Mouse (Mus musculus) right cerebral cortex, adult 18-20 months (tissue): Measurements from ENCODE around the gene Rab3gap1.
"Not testable (repeated sequence)": the region's sequence is repeated elsewhere in the genome, so short reads cannot be mapped to it uniquely, and the experiment has no call there.

ENCODE experiments used
- DNase-seq: peaks from one replicate; pipeline ENCODE4 v3.0.0; 2022; ENCODE audit warnings: mixed read lengths

The Rab3gap1 gene

DNA sequence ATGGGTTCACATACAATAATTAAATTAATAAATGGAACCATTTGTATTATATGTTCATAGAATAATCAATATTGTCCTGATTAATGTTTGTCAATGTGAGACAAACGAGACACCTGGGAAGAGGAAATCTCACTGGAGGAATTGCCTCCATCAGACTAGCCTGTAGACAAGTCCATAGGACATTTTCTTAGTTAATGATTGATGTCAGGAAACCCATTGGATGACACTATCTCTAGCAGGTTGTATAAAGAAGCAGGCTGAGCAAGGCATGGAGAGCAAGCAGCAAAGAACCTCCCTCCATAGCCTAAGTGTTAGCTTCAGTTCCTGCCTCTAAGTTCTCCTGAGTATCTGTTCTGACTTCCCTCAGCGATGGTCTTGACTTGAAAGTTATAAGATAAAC, 64.8 kb downstream of the Rab3gap1 start:
- no peak for DNase-seq

- DNase-seq, result peak; percentile 84
Observed at GRCm38 (mm10) chr1:127934322-127934721, 65.7 kb downstream of the Rab3gap1 start.

GRCm38 (mm10) chr1:127937277-127937676, 68.7 kb downstream of the Rab3gap1 start:
- no peak for DNase-seq

- no peak for DNase-seq
Observed at GRCm38 (mm10) chr1:127942231-127942630, 73.7 kb downstream of the Rab3gap1 start.

DNA sequence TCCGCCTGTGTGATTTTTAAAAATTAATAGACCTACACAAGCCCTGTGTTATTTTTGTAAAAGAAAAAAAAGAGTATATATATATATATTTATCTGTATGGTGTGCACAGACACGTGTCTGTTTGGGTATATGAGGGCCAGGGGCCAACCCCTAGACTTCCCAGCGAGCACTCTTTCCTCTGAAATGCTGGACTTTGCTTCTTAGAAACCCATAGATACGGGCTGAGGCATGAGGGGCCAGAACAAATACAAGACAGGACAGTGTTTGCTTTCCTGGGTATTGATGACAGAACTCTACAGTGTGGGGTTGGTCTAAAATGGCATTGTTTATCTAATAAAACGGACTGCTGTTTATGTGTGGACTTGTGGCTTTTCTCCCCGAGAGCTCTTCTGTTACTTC, 74.9 kb downstream of the Rab3gap1 start:
- DNase-seq, result no peak

DNA sequence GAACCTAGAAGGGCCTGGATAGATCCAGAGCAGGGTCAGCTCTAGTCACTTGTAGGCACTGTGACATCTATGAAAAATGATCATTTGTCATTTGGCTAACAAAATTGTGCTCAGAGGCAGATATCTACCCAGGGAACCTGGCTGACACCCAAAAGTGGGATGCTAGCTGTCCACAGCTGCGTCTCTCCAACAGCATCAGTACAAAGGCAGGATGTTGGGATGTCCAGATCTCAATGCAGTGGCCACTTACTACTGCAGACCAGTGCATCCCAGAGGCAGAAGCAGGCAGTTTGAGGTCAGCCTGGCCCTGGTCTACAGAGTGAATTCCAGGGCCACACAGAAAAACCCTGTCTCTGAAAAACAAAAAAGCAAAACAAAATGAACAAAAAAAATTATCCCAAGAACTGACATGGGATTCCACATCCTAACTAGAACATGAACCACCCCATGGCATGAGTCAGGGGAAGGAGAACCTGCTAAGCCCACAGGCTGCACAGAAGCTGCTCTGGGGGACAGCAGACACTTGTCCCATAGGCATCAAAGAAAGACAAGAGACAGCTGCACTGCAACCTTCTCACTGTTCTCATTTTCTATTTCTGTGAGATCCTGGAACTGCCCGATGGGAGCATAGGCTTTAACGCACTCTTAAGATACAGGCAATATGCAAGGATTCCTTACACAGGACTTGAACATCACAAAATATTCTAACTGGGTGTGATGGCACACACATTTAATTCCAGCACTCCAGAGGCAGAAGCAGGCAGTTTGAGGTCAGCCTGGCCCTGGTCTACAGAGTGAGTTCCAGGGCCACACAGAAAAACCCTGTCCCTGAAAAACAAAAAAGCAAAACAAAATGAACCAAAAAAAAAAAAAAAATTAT, 77.4 kb downstream of the Rab3gap1 start:
- no peak for DNase-seq

GRCm38 (mm10) chr1:127946615-127947249, 78.2 kb downstream of the Rab3gap1 start:
- DNase-seq, result no peak

DNA sequence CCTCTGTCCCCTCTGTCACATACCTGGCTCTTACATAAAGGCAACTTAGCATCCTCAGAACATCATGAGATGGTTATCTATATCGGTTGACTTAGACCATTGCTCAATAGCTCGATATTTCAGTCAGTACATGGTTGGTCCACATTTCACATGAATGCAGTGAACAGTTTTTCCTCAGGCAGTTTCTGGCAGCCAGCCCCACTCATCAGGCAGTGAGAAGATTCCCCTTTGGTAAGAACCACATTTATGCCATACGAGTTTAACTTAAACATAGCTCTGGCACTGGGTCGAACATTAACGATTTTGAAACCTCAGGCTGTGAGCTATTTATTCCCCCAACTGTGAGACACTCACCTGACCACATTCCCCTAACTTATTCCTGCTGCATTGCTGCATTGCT, 80.2 kb downstream of the Rab3gap1 start:
- no peak for DNase-seq

DNA sequence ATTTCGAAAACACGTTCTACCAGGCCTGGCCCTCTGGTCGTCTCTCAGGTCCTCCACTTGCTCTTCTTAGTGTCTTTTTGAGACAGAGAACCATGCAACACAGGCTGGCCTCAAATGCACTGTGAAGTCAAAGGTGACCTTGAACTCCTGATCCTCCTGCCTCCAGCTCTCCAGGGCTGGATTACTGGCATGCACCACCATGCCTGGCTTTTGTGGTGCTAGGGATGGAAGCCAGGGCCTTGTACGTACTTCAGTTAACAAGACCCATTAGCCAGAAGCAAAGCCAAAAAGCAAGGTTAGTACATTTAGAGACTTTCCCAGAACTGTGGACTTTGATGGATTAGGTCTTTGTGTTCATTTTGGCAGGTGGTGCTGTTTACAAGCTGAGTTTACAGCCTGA, 83.7 kb downstream of the Rab3gap1 start:
- DNase-seq, result no peak

GRCm38 (mm10) chr1:127954198-127954597, 85.6 kb downstream of the Rab3gap1 start:
- DNase-seq, result not testable (repeated sequence)

GRCm38 (mm10) chr1:127954800-127955199, 86.2 kb downstream of the Rab3gap1 start:
- DNase-seq, result peak; percentile 69

GRCm38 (mm10) chr1:127956524-127956923, 88.0 kb downstream of the Rab3gap1 start:
- no peak for DNase-seq

DNA sequence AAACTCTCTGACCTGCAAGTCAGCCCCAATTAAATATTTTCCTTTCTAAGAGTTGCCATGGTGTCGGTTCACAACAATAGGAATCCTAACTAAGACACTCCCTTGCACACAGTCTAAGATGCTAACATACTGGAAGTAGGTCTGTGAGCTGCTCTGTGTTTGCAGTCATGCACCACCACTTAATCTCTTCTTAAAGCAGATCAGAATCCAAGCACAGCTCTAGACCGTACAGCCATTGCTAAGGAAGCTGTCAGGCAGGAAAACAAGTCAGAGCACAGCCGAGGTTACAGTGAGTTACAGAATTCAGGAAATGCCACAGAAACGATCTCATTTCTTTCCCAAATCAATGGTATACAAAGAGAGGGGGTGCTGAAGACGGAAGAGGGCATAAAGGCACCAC, 90.2 kb downstream of the Rab3gap1 start:
- no peak for DNase-seq

GRCm38 (mm10) chr1:127959312-127959718, 90.7 kb downstream of the Rab3gap1 start:
- no peak for DNase-seq

DNA sequence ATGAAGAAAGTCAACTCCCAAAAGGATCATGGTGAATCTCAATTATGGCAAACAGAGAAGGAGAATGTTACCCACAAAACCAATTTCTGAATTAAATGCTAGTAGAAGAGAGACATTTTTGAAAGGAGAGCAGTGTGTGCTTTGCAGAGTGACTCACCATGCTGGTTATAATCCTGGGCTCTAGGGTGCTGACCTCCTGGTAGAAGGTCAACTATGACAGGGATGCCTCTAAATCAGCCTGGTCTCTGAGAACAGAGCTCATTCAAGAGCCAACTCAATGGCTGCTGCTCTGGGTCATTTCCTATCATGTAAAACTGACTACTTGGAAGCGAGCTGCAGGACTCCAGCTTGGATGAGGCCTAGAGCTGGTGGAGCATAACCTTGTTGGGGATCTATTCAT, 92.6 kb downstream of the Rab3gap1 start:
- DNase-seq, result no peak

DNA sequence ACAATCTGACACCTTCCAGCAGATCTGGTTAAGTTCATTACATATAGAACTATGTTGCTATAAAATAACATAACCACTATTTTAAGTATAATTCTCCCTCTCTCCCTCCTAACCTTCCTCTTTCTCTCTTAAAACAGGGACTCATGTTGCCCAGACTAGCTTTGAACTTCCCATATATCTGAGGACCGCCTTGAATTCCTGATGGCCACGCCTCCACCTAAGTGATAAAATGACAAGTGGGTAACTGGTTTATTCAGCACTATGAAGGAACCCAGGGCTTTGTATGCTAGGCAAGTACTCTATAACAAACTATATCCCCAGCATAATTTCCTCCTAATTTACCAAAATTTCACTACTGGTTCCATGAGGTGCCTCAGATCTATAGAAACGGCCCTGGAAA, 94.8 kb downstream of the Rab3gap1 start:
- DNase-seq, result no peak

DNA sequence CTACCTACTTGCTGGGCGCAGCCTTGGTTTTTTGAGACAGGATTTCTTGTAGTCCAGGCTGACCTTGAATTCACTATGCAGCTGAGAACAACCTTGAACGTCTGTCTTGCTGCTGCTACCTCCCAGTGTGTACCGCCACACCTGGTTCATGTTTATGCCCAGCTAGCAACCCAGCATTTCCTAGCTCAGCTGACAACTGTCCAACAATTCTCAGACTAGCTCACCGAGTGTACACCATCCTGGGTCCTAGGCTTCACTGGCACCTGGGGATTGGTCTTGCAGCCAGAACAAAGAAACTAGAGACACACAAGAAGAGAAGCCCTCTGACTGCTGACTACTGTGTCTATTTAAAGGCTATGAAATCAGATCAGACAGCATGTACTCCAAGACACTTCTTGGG, 102.3 kb downstream of the Rab3gap1 start:
- no peak for DNase-seq

GRCm38 (mm10) chr1:127974082-127974481, 105.5 kb downstream of the Rab3gap1 start:
- DNase-seq, result no peak

DNA sequence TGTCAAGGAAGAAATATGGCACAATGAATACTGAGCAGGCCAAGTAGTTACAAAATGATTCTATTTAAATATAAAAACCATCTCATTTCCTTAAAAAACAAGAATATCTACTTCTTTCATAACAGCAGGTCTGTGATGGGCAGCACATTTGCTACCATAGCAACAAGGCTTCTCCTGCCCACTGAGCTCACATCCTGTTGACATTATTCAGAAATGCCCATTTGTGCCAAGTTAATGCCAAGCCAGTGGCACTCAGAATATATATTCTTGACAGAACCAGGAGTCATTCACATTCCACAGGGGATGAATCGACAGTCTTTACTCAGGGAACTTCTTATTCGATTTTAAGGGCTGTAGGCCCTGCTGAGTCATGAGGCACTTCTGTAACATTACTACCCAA, 107.1 kb downstream of the Rab3gap1 start:
- peak; percentile 68 for DNase-seq

DNA sequence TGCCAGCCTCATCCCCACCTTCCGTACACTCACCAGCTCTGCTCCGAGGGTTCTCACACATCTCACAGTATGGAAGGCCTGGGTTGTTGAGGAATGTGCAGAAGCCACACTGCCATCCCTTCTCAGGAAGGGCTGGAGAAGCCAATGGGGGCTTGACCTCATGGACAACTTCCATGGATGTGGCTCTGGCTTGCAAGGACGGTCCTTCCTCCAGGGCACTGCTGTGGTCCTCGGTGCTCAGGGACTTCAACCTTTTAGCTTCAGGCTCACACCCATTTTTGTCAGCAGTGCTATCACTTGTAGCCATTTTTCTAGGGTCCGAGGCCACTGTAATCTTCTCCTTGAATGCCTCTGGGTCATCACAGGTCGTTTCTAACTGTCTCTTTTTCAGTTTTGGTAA, 107.5 kb downstream of the Rab3gap1 start:
- no peak for DNase-seq

DNA sequence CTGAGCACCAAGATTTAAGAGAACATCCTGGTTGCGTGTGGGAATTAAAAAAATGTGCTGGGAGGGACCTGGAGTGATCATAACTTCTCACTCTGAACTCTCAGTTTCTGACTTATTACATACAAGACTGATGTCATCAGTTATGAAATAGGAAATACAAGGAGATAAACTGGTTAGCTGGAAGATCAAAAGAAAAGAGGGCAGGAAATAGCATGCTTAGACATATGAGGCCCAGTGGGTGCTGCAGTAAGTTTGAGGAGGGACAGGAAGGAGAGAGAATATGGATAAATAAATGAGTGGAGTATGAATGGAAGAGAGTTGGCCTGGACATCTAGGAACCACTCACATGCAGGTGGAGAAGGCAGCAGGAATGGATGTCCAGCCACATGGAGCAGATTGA, 109.6 kb downstream of the Rab3gap1 start:
- DNase-seq, result no peak

- no peak for DNase-seq
Observed at GRCm38 (mm10) chr1:127980911-127981559, 112.5 kb downstream of the Rab3gap1 start.

DNA sequence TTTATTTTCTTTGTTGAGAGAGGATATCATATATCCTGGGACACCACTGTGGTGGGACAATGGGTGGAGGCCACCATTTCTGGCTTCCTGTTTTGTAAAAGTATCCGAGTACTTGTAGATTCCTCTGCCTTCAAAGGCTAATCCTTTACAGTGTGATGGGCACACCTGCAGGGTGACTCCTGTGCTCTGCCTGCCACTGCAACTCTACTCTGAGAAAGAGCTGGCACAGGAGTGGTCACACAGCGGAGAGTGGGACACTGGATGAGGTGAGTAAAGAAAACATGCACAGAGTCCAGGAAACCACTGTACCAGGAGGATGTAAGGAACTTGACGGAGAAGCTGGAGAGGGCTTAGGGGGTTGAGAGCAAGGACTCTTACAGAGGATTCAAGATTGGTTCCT, 113.7 kb downstream of the Rab3gap1 start:
- DNase-seq, result no peak
